Mouse (Mus musculus) liver, postnatal 0 days (tissue): ENCODE results near the gene Rara. TPM values are rescaled to one million over a fixed set of nuclear protein-coding genes. Genes with fewer than 3 reads are reported as not detected.

Experiments used
- ATAC-seq: fragments of 200-750 bp; cut with Nextera tagmentation; 2 replicates; pipeline ENCODE4 v1.8.0; 2017; ENCODE audit warnings: mild to moderate bottlenecking, moderate library complexity
- DNase-seq: peaks from one replicate; pipeline ENCODE4 v3.0.0-alpha.2; 2016
- H3K27ac ChIP-seq: fragments of 300-500 bp; sonication (generic); 2 replicates; pipeline ENCODE4 v1.5.1; 2014; ENCODE audit warnings: antibody characterized with exemption, moderate library complexity, mild to moderate bottlenecking, low read depth
- H3K27me3 ChIP-seq: fragments of 300-500 bp; sonication (generic); 2 replicates; pipeline ENCODE4 v1.6.1; 2014; ENCODE audit warnings: low read length, control low read depth, mixed read lengths; ENCODE audit not compliant: insufficient read depth
- H3K36me3 ChIP-seq: fragments of 300-500 bp; sonication (generic); replicated peaks from 2 replicates; pipeline ENCODE4 v1.6.1; 2014; ENCODE audit warnings: mild to moderate bottlenecking, control low read depth, low read length, moderate library complexity, mixed read lengths; ENCODE audit not compliant: insufficient read depth
- H3K4me1 ChIP-seq: fragments of 300-500 bp; sonication (generic); 2 replicates; pipeline ENCODE4 v1.6.1; 2014; ENCODE audit warnings: antibody characterized with exemption, mild to moderate bottlenecking, control low read depth; ENCODE audit not compliant: insufficient read depth
- H3K4me2 ChIP-seq: fragments of 300-500 bp; sonication (generic); 2 replicates; pipeline ENCODE4 v1.6.1; 2014; ENCODE audit warnings: low read depth, mild to moderate bottlenecking, low read length, moderate library complexity, mixed read lengths
- H3K4me3 ChIP-seq: fragments of 300-500 bp; sonication (generic); 2 replicates; pipeline ENCODE4 v1.5.1; 2014; ENCODE audit warnings: low read depth, low read length
- H3K9ac ChIP-seq: fragments of 300-500 bp; sonication (generic); replicated peaks from 2 replicates; pipeline ENCODE4 v1.6.1; 2014; ENCODE audit warnings: mild to moderate bottlenecking, moderate library complexity
- H3K9me3 ChIP-seq: fragments of 300-500 bp; sonication (generic); 2 replicates; pipeline ENCODE4 v1.6.1; 2016; ENCODE audit warnings: mild to moderate bottlenecking, control low read depth, low read length, mixed read lengths
- CTCF ChIP-seq: sonication (generic); IDR thresholded peaks from 2 replicates; pipeline ENCODE4 v1.5.1; 2016; ENCODE audit warnings: antibody characterized with exemption, low read depth
- EP300 ChIP-seq: IDR thresholded peaks from 2 replicates; pipeline ENCODE4 v1.6.1; 2016; ENCODE audit warnings: antibody characterized with exemption, low read depth, mild to moderate bottlenecking
- WGBS: fragments of 180-500 bp; shearing (Covaris S2); extraction: QIAGEN DNeasy Blood & Tissue Kit; methylation state at CpG from one replicate; pipeline ENCODE4 v1.1.7; 2014; ENCODE audit not compliant: insufficient replicate concordance; 5-methylcytosine and 5-hydroxymethylcytosine counted together
- polyA plus RNA-seq: library from polyadenylated mRNA; unstranded; fragments of >200 nt; fragmentation: Nextera tagmentation; extraction: Ambion mirVana; gene quantifications from 2 replicates; pipeline ENCODE4 v1.2.1, GENCODE M21; 2015

The Rara gene
- polyA plus RNA-seq, 1 experiment from 2014 or later = 5.4 TPM

DNA sequence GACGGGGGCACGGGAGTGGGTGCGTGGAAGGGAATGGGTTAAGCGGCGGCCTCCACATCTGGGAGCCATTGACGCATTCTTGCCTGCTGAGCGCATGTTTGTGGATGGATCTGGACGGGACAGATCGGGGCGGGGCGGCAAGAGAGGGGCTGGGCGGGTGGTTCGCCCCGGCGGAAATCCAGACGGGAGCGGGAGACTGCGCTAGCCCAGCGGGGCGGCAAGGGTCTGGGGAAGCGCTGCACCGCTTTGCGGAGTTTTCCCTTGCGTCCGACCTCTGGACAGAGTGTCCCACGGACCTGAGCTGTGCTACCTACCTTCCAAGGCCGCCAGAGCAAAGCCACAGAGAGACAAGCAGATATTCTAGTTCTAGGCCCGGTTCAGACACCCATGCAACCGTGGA, 8.6 kb downstream of the Rara start:
- no peak for TF ChIP-seq EP300
- TF ChIP-seq CTCF = no peak
- H3K27me3 ChIP-seq = peaks cover 19% of the 10 kb centered on the region
- WGBS = 8% methylated on average over 29 of the region's 29 CpGs
- H3K36me3 ChIP-seq = no peaks in the 10 kb centered on the region
- H3K4me1 ChIP-seq = peaks cover 63% of the 10 kb centered on the region
- peak overlapping the region; percentile 79 for H3K27ac ChIP-seq
- H3K9me3 ChIP-seq = no peaks in the 10 kb centered on the region
- H3K4me3 ChIP-seq = peak overlapping the region; percentile 51
- DNase-seq = peak; percentile 75
- peak; percentile 59 for ATAC-seq
- H3K4me2 ChIP-seq = peak overlapping the region; percentile 83
- peak overlapping the region; percentile 50 for H3K9ac ChIP-seq

DNA sequence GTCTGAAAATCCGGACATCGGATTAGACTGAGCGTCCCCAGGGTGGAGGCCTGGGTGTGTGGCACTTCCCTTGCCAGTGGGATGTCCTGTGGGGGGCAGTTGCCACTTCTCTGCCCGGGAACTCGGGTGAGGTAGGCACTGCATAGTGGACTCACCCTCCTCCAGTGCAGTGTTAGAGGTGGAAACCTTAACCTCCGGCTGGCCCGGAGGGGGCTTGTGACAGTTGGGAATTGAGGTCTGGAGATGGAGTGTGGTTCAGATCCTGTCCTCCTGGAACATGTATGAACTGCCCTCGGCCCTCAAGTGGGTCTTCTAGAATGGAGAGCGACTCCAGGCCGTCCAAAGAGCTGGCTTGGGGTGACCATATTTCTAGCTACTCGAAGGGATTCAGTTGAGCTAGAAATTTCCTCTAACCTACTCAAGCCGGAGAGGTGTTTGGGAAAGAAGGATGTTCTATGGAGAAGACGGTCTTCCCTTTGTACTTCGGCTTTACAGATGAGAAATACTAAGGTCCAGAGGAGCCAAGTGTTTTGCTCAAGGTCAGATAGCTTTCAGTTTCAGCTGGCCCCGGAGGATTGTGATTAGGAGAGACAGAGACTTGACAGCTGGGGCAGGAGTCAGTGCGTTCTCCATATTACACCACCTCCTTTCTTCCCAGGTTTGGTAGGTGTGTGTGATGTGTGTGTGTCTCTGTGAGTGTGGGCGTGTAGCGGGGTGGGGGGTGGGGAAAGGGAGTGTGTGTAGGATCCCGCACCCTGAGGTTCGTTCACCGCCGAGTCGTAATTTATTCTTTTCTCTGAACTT, 9.2 kb downstream of the Rara start:
- H3K4me3 ChIP-seq = peak overlapping the region; percentile 51
- H3K27me3 ChIP-seq = peaks cover 19% of the 10 kb centered on the region
- H3K36me3 ChIP-seq = no peaks in the 10 kb centered on the region
- peaks cover 62% of the 10 kb centered on the region for H3K4me1 ChIP-seq
- peak overlapping the region; percentile 50 for H3K9ac ChIP-seq
- no peaks in the 10 kb centered on the region for H3K9me3 ChIP-seq
- H3K27ac ChIP-seq = peak overlapping the region; percentile 79
- TF ChIP-seq CTCF = no peak
- no peak for TF ChIP-seq EP300
- H3K4me2 ChIP-seq = peak overlapping the region; percentile 83
- DNase-seq (peak; percentile 30), ATAC-seq (peak; percentile 33)
- 2% methylated on average over 23 of the region's 23 CpGs for WGBS

DNA sequence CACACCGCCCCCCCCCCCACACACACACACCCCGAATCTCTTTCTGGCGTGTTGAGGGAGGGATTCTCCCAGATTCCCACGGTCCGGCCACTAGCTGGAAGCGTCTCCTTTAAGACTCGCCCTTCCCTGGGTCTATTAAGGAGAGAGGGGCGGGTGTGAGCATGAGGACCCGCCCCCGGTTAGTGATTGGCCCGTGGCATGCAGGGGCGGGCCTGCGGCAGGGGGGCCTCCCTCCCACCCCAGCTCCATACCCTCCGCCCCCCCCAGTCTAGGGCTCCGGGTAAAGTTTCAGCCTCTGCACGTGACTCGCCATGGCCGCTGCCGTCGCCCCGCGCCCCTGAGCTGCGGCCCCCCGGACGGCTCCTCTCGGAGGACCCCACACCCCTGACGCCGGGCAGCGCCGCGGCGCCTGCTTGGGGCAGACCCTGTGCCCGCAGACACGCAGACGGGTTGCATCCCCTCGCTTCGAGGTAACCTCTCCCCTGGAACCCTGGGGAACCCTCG, 9.8 kb downstream of the Rara start:
- peak overlapping the region; percentile 50 for H3K9ac ChIP-seq
- TF ChIP-seq CTCF (no peak), EP300 (0 out of 2 replicates have a peak, but pooled peaks have one; percentile 21)
- peaks cover 19% of the 10 kb centered on the region for H3K27me3 ChIP-seq
- H3K9me3 ChIP-seq = no peaks in the 10 kb centered on the region
- H3K4me3 ChIP-seq = peak overlapping the region; percentile 51
- H3K36me3 ChIP-seq = no peaks in the 10 kb centered on the region
- peaks cover 60% of the 10 kb centered on the region for H3K4me1 ChIP-seq
- peak; percentile 87 for DNase-seq
- 0% methylated on average over 19 of the region's 38 CpGs for WGBS
- peak overlapping the region; percentile 83 for H3K4me2 ChIP-seq
- peak overlapping the region; percentile 79 for H3K27ac ChIP-seq
- ATAC-seq = peak; percentile 83

DNA sequence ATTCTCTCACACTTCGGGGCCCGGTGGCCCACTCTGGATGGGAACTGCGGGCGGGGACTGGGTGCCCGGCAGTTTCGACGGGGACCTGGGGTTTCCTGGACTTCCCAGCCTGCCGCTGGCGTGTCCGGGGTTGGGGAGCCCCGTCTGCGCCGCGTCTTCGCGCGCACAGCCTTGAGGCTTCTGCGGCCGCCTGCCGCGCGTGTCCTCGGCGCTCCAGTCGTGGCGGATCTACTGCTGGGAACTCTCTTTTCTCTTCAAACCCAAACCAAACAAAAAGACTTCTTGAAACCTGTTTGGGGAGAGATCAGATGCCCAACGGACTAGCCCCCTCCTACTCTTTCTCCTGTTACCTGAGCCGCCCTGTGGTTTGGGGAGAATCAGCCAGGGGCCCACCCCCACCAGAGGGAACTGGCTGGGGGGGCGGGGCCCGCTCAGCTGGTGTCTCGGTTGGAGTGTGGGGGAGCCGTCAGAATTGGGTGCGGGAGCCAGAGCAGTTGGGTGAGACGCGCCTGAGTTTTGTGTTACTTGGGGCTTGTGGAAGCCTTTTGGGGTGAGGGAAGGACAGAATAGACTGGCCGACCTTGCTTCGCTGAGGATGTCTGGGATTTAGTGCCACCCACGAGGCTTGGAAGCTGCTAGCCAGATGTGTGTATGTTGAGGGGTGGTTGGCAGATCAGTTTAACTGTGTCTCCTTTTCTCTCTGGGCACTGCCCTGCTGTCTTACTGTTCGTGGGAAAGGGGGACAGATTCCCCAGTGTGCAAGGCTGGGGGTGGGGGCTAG, 10.5 kb downstream of the Rara start:
- Histone ChIP-seq H3K4me2 (peak overlapping the region; percentile 83), H3K9ac (peak overlapping the region; percentile 50), H3K36me3 (no peaks in the 10 kb centered on the region), H3K9me3 (no peaks in the 10 kb centered on the region), H3K4me3 (peak overlapping the region; percentile 51), H3K4me1 (peaks cover 62% of the 10 kb centered on the region), H3K27me3 (peaks cover 19% of the 10 kb centered on the region), H3K27ac (peak overlapping the region; percentile 79)
- WGBS = 5% methylated on average over 39 of the region's 39 CpGs
- DNase-seq (peak; percentile 65), ATAC-seq (peak; percentile 5)
- TF ChIP-seq EP300 (no peak), CTCF (no peak)

DNA sequence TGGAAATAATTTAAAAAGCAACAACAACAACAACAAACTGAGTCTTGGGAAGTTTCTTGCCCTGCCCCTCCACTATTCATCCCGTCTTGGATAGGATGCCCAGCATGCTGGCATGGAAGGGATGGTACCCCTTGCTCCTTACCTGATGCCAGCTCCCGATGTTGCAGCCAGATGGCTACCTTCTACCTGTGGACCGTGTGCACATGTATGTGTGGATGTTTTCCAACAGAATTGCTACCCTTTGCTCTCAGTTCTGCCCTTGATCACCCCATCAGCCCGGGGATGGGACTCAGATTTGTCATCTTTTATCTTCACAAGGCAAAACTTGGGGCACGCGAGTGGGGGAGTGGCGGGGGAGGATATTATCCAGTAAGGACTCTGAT, 11.1 kb downstream of the Rara start:
- Histone ChIP-seq H3K36me3 (no peaks in the 10 kb centered on the region), H3K4me2 (peak overlapping the region; percentile 83), H3K9ac (peak overlapping the region; percentile 50), H3K9me3 (no peaks in the 10 kb centered on the region), H3K27me3 (peaks cover 16% of the 10 kb centered on the region), H3K4me1 (peaks cover 67% of the 10 kb centered on the region), H3K27ac (no peak overlapping the region), H3K4me3 (peak overlapping the region; percentile 51)
- TF ChIP-seq CTCF (no peak), EP300 (no peak)
- ATAC-seq (no peak), DNase-seq (no peak)
- 41% methylated on average over 7 of the region's 7 CpGs for WGBS
